Mouse (Mus musculus) heart, embryonic 14.5 days (tissue): ENCODE measurements at regions not wholly inside any gene's neighbourhood (a gene's known extent, or its start where the extent isn't known, plus 50 kb on each side); places are given as distances from the start of the nearest gene placed in this dataset.

Source experiments
- ATAC-seq: fragments of 200-750 bp; cut with Nextera tagmentation; 2 replicates; pipeline ENCODE4 v1.8.0; 2017; ENCODE audit warnings: low read depth, moderate TSS enrichment; ENCODE audit not compliant: insufficient number of reproducible peaks, insufficient read depth, low FRiP score
- H3K27ac ChIP-seq, 2 experiments: fragments of 200-500 bp in 1 of 2; fragments of 300-500 bp in 1 of 2; sonication (generic) in 1 of 2; replicated peaks in 1 of 2; 2 replicates each; pipeline ENCODE4 v1.5.1; 2012 to 2014; ENCODE audit warnings: low read depth in 2 of 2, low read length in 2 of 2, control low read depth in 1 of 2, mild to moderate bottlenecking in 1 of 2, mixed read lengths in 1 of 2; ENCODE audit not compliant: control insufficient read depth in 1 of 2, insufficient read depth in 1 of 2
- H3K27me3 ChIP-seq: fragments of 300-500 bp; sonication (generic); 2 replicates; pipeline ENCODE4 v1.6.1; 2014; ENCODE audit warnings: mild to moderate bottlenecking, low read length, control low read depth; ENCODE audit not compliant: control insufficient read depth, insufficient read depth
- H3K36me3 ChIP-seq: fragments of 300-500 bp; sonication (generic); 2 replicates; pipeline ENCODE4 v1.6.1; 2014; ENCODE audit warnings: mild to moderate bottlenecking, control low read depth, low read length, mixed read lengths; ENCODE audit not compliant: control insufficient read depth, insufficient read depth
- H3K4me1 ChIP-seq, 2 experiments: fragments of 200-500 bp in 1 of 2; fragments of 300-500 bp in 1 of 2; sonication (generic) in 1 of 2; 2 replicates each; pipeline ENCODE4 v1.6.1; 2012 to 2014; ENCODE audit warnings: low read length in 2 of 2, control low read depth in 1 of 2, mixed read lengths in 1 of 2; ENCODE audit not compliant: control insufficient read depth in 2 of 2, insufficient read depth in 2 of 2
- H3K4me2 ChIP-seq: fragments of 300-500 bp; sonication (generic); 2 replicates; pipeline ENCODE4 v1.6.1; 2014; ENCODE audit warnings: mild to moderate bottlenecking, low read length
- H3K4me3 ChIP-seq, 2 experiments: fragments of 200-500 bp in 1 of 2; fragments of 300-500 bp in 1 of 2; sonication (generic) in 1 of 2; 2 replicates each; pipeline ENCODE4 v1.5.1; 2012 to 2014; ENCODE audit warnings: low read length in 2 of 2, mild to moderate bottlenecking in 2 of 2, control low read depth in 1 of 2, low read depth in 1 of 2, moderate library complexity in 1 of 2; ENCODE audit not compliant: control insufficient read depth in 1 of 2, insufficient read depth in 1 of 2
- H3K9ac ChIP-seq: fragments of 300-500 bp; sonication (generic); 2 replicates; pipeline ENCODE4 v1.6.1; 2014; ENCODE audit warnings: mild to moderate bottlenecking, low read length
- H3K9me3 ChIP-seq: fragments of 300-500 bp; sonication (generic); 2 replicates; pipeline ENCODE4 v1.6.1; 2016; ENCODE audit warnings: low read length, control low read depth; ENCODE audit not compliant: control insufficient read depth
- WGBS: fragments of 180-500 bp; shearing (Covaris S2); extraction: QIAGEN DNeasy Blood & Tissue Kit; methylation state at CpG from one replicate; pipeline ENCODE4 v1.1.7; 2014; 5-methylcytosine and 5-hydroxymethylcytosine counted together

- no peak for ATAC-seq
Observed at GRCm38 (mm10) chr4:53319051-53319450, 121.2 kb upstream of the Slc44a1 start.

GRCm38 (mm10) chr4:53318181-53318580, 122.0 kb upstream of the Slc44a1 start:
- no peaks in the 10 kb centered on the region for H3K9me3 ChIP-seq
- no peak overlapping the region for H3K4me2 ChIP-seq
- WGBS = 57% methylated on average over 6 of the region's 6 CpGs
- ATAC-seq = no peak
- peaks cover 5 to 7% of the 10 kb centered on the region in 2 experiments; a peak in 2 of 4 replicates for H3K4me1 ChIP-seq
- H3K27me3 ChIP-seq = no peaks in the 10 kb centered on the region
- H3K36me3 ChIP-seq = no peaks in the 10 kb centered on the region
- no peak overlapping the region for H3K27ac ChIP-seq
- H3K4me3 ChIP-seq = no peak overlapping the region
- no peak overlapping the region for H3K9ac ChIP-seq

More at GRCm38 (mm10) chr4:53319051-53319450, 121.2 kb upstream of the Slc44a1 start:
- H3K27me3 ChIP-seq = no peaks in the 10 kb centered on the region
- peaks cover 5 to 7% of the 10 kb centered on the region in 2 experiments; a peak in 2 of 4 replicates for H3K4me1 ChIP-seq
- H3K4me2 ChIP-seq = no peak overlapping the region
- H3K4me3 ChIP-seq = no peak overlapping the region
- no peaks in the 10 kb centered on the region for H3K9me3 ChIP-seq
- H3K9ac ChIP-seq = no peak overlapping the region
- H3K36me3 ChIP-seq = no peaks in the 10 kb centered on the region
- WGBS = 77% methylated on average over 4 of the region's 4 CpGs
- H3K27ac ChIP-seq = no peak overlapping the region

- Histone ChIP-seq H3K27ac (no peak overlapping the region), H3K36me3 (no peaks in the 10 kb centered on the region), H3K27me3 (no peaks in the 10 kb centered on the region), H3K9ac (no peak overlapping the region), H3K4me2 (no peak overlapping the region), H3K4me1 (peaks cover 5 to 7% of the 10 kb centered on the region in 2 experiments; a peak in 2 of 4 replicates), H3K4me3 (no peak overlapping the region), H3K9me3 (no peaks in the 10 kb centered on the region)
- no peak for ATAC-seq
- WGBS = 72% methylated on average over 7 of the region's 7 CpGs
Observed at GRCm38 (mm10) chr4:53317453-53317824, 122.8 kb upstream of the Slc44a1 start.

DNA sequence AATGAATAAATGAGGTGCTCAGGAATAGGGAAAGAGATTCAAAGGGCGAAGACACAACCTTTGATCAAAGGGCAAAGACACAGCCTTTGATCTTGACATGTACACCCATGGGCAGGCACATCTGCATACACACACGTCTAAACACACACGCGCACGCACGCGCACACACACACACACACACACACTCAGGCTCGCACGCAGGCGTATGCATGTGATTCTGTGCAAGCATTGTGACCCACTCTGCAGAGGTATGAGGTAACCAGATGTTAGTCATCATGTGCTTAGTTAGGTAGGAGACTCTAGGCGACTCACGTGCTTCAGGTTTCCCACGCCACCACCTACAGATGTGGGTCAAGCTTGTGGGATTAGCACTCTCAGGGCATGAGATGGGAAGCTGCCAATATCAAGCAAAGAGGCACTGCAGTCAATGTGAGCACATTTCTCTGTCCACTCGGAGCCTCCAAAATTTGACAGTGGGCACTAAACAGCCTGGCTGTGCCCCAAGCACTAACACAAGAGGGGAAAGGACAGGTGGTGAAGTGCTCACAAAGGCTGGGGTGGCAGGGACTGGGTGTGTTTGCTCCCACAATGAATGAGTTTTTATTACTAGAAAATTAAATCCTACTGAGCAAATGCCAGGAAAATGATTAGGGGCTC, 123.3 kb upstream of the Slc44a1 start:
- H3K4me1 ChIP-seq = peaks cover 5 to 7% of the 10 kb centered on the region in 2 experiments; a peak in 2 of 4 replicates
- H3K9ac ChIP-seq = no peak overlapping the region
- H3K27me3 ChIP-seq = no peaks in the 10 kb centered on the region
- no peaks in the 10 kb centered on the region for H3K9me3 ChIP-seq
- no peak overlapping the region for H3K27ac ChIP-seq
- WGBS = 89% methylated on average over 14 of the region's 14 CpGs
- no peak overlapping the region for H3K4me3 ChIP-seq
- no peak overlapping the region for H3K4me2 ChIP-seq
- H3K36me3 ChIP-seq = no peaks in the 10 kb centered on the region
- ATAC-seq = no peak

DNA sequence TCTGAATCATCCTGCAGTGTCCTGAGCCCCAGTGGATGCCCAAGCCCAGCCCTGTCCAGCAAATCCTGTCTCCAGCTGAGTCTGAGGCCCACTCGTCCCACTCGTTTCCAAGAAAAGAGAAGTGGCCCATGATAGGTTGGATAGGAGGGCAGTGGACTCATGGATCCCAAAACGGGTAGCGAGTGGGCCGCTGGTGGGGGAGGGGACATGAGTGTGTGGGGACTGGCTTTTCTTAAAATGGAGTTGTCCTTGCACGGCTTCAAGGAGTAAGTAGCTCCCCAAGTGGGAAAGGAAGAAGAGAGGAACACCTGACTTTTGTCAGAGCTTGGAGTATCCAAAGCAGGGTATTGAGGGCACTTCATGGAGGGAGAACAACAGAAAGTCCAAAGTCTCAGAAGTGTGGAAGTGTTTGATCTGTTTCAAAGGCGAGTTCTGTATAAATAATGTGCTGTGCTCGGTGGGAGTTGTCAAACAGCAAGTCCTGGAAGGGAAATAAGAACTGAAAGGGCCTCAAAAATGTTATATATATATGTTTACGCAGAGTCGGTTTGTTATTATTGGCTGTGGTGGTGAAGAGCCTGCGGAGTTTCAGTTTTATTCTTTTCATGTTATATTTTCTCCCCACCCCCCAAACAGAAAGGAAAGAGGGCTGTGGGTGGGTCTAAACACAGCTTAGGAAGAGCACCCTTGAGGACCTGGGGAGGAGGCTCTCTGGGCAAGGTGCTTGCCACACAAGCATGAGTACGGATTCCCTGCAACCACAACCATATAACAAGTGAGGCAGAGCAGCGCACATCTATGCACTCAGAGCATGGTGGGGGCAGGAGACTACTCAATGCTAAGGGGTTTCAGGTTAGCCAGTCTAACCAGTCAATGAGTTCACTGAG, 124.1 kb upstream of the Slc44a1 start:
- Histone ChIP-seq H3K36me3 (no peaks in the 10 kb centered on the region), H3K27me3 (no peaks in the 10 kb centered on the region), H3K4me3 (no peak overlapping the region), H3K27ac (0 out of 4 replicates have a peak overlapping the region, but pooled peaks of 1 of the 2 experiments have one; percentile 11), H3K4me1 (peaks cover 5 to 7% of the 10 kb centered on the region in 2 experiments; a peak in 2 of 4 replicates), H3K9ac (no peak overlapping the region), H3K4me2 (no peak overlapping the region), H3K9me3 (no peaks in the 10 kb centered on the region)
- no peak for ATAC-seq
- 76% methylated on average over 13 of the region's 13 CpGs for WGBS

GRCm38 (mm10) chr4:53315121-53315875, 124.9 kb upstream of the Slc44a1 start:
- WGBS = 59% methylated on average over 7 of the region's 7 CpGs
- Histone ChIP-seq H3K27me3 (no peaks in the 10 kb centered on the region), H3K9me3 (no peaks in the 10 kb centered on the region), H3K4me3 (no peak overlapping the region), H3K9ac (no peak overlapping the region), H3K27ac (0 out of 4 replicates have a peak overlapping the region, but pooled peaks of 1 of the 2 experiments have one; percentile 11), H3K4me1 (peaks cover 5 to 7% of the 10 kb centered on the region in 2 experiments; a peak in 2 of 4 replicates), H3K36me3 (no peaks in the 10 kb centered on the region), H3K4me2 (no peak overlapping the region)
- ATAC-seq = peak; percentile 35; the same call in 1 of the 2 replicates

DNA sequence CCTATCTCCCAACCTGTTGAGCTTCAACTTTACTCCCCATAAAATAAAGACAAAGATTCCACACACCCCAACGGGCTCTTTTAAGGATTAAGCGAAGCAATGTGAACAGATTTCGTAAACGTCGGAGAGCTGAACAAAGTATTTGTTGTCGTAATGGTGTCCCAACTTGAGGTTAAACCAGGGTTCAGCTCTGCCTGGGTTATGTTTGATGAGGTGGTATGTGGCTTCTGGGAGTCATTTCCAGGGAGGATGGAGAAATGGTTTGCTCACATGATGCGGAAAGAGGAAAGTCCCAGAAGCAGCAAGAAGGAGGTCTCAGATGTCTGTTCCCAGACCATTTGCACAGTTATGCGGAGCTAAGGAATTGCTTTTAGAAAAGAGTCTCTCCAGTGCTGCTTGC, 126.1 kb upstream of the Slc44a1 start:
- H3K9ac ChIP-seq = no peak overlapping the region
- ATAC-seq = no peak
- H3K4me2 ChIP-seq = no peak overlapping the region
- no peaks in the 10 kb centered on the region for H3K36me3 ChIP-seq
- no peak overlapping the region for H3K4me3 ChIP-seq
- H3K27me3 ChIP-seq = no peaks in the 10 kb centered on the region
- H3K9me3 ChIP-seq = no peaks in the 10 kb centered on the region
- WGBS = 92% methylated on average over 8 of the region's 8 CpGs
- H3K27ac ChIP-seq = no peak overlapping the region
- peaks cover 5 to 7% of the 10 kb centered on the region in 2 experiments; a peak in 2 of 4 replicates for H3K4me1 ChIP-seq
